Mouse (Mus musculus) lung, adult 2 months (tissue): Measurements from ENCODE around the gene Nav2.

ENCODE experiments used
- CTCF ChIP-seq: fragments of 200-500 bp; IDR thresholded peaks from 2 replicates; pipeline ENCODE4 v1.5.1; 2011; ENCODE audit warnings: mild to moderate bottlenecking, low read length, control low read depth; ENCODE audit not compliant: insufficient read depth
- POLR2A ChIP-seq: fragments of 200-500 bp; IDR thresholded peaks from 2 replicates; pipeline ENCODE4 v1.6.1; 2011; ENCODE audit warnings: low read depth, mild to moderate bottlenecking, control low read depth, low read length, borderline replicate concordance; ENCODE audit errors: extremely low read depth

DNA sequence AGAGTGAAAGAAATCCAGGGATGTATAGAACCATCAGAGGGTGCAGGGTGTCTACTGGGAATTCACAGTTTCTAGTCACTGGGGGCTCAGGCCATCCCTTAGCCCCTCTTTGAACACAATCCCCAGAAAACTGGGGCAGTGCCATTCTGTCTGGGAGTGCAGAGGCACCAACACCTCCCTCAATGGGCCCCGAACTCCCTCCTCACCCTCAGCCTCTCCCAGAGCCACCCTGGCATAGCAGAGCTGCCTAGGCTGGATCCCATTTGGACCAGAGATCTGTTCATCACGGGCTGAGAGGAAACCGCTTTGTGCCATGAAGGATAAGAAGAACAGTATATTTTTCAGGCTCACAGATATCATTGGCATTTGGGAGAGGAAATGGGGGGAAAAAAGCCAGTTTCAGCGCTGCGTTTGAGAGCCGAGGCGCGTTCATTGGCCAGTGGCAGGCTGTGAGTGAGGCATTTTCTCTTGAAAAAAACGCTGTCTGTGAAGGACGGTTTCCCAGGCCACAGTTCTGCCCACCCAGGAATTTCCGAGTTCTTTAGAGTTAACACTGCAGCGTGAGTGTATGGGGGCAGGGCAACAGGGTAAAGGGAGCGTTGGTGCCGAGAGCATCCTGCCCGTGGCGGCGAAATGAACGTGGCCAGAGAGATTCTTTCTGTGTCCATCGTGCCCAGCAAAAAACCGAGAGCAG is 211.4 kb downstream of the Nav2 start:
- TF ChIP-seq CTCF, result no peak
- no peak for TF ChIP-seq POLR2A
